Mouse (Mus musculus): ENCODE measurements around the gene Siah3.
"Not testable (repeated sequence)": the region's sequence is repeated elsewhere in the genome, so short reads cannot be mapped to it uniquely, and the experiment has no call there.

The Siah3 gene

GRCm38 (mm10) chr14:75455743-75456421 is at the start of gene Siah3:
Siah3 (plus strand) TSS chr14:75455982.
- no peak for DNase-seq

GRCm38 (mm10) chr14:75409772-75410171 is 46.0 kb upstream of the Siah3 start:
- no peak for DNase-seq

- no peak for DNase-seq
These were observed 45.4 kb upstream of the Siah3 start for GRCm38 (mm10) chr14:75410392-75410791.

- no peak for DNase-seq
These were observed 37.1 kb upstream of the Siah3 start for GRCm38 (mm10) chr14:75418721-75419120.

- DNase-seq: no peak
These were observed 35.9 kb upstream of the Siah3 start for GRCm38 (mm10) chr14:75419876-75420275.

GRCm38 (mm10) chr14:75420811-75421210 is 35.0 kb upstream of the Siah3 start:
- peak; percentile 33 for DNase-seq

GRCm38 (mm10) chr14:75431173-75431786 is 24.5 kb upstream of the Siah3 start:
- DNase-seq: no peak

- DNase-seq: no peak
These were observed 22.9 kb upstream of the Siah3 start for GRCm38 (mm10) chr14:75432850-75433249.

- no peak for DNase-seq
These were observed 21.2 kb upstream of the Siah3 start for GRCm38 (mm10) chr14:75434576-75434975.

GRCm38 (mm10) chr14:75444486-75445105 is 11.2 kb upstream of the Siah3 start:
- no peak for DNase-seq

- DNase-seq: peak; percentile 62
These were observed 10.4 kb upstream of the Siah3 start for GRCm38 (mm10) chr14:75445281-75445947.

GRCm38 (mm10) chr14:75445948-75446281 is 9.9 kb upstream of the Siah3 start:
- DNase-seq: no peak

GRCm38 (mm10) chr14:75446314-75446713 is 9.5 kb upstream of the Siah3 start:
- not testable (repeated sequence) for DNase-seq

GRCm38 (mm10) chr14:75453906-75454305 is 1.9 kb upstream of the Siah3 start:
- no peak for DNase-seq

GRCm38 (mm10) chr14:75454716-75455115 is 1.1 kb upstream of the Siah3 start:
- peak; percentile 17 for DNase-seq

- DNase-seq: no peak
These were observed 430 bp upstream of the Siah3 start for GRCm38 (mm10) chr14:75455361-75455742.

- DNase-seq: no peak
These were observed 873 bp downstream of the Siah3 start for GRCm38 (mm10) chr14:75456489-75457220.

- DNase-seq: no peak
These were observed 1.4 kb downstream of the Siah3 start for GRCm38 (mm10) chr14:75457221-75457600.

GRCm38 (mm10) chr14:75459431-75459830 is 3.6 kb downstream of the Siah3 start:
- DNase-seq: no peak

- no peak for DNase-seq
These were observed 4.2 kb downstream of the Siah3 start for GRCm38 (mm10) chr14:75459991-75460390.

- DNase-seq: no peak
These were observed 4.7 kb downstream of the Siah3 start for GRCm38 (mm10) chr14:75460436-75460835.

GRCm38 (mm10) chr14:75461770-75462169 is 6.0 kb downstream of the Siah3 start:
- DNase-seq: no peak

- no peak for DNase-seq
These were observed 7.4 kb downstream of the Siah3 start for GRCm38 (mm10) chr14:75463171-75463570.
